Mouse (Mus musculus) kidney, embryonic 16.5 days (tissue): ENCODE data around the gene Gfod2. TPM values are rescaled to one million over a fixed set of nuclear protein-coding genes. Genes with fewer than 3 reads are reported as not detected.

Experiments
- ATAC-seq: fragments of 200-750 bp; cut with Nextera tagmentation; 2 replicates; pipeline ENCODE4 v1.8.0; 2017; ENCODE audit warnings: moderate TSS enrichment; ENCODE audit not compliant: low FRiP score, low TSS enrichment
- H3K27ac ChIP-seq: fragments of 300-500 bp; sonication (generic); 2 replicates; pipeline ENCODE4 v1.5.1; 2014; ENCODE audit warnings: low read length
- H3K27me3 ChIP-seq: fragments of 300-500 bp; sonication (generic); 2 replicates; pipeline ENCODE4 v1.6.1; 2014; ENCODE audit warnings: low read length, control low read depth, mixed read lengths; ENCODE audit not compliant: insufficient read depth
- H3K36me3 ChIP-seq: fragments of 300-500 bp; sonication (generic); 2 replicates; pipeline ENCODE4 v1.6.1; 2014; ENCODE audit warnings: low read length, control low read depth, mixed read lengths; ENCODE audit not compliant: insufficient read depth
- H3K4me1 ChIP-seq: fragments of 300-500 bp; sonication (generic); 2 replicates; pipeline ENCODE4 v1.6.1; 2014; ENCODE audit warnings: low read length, control low read depth, mixed read lengths; ENCODE audit not compliant: insufficient read depth
- H3K4me2 ChIP-seq: fragments of 300-500 bp; sonication (generic); replicated peaks from 2 replicates; pipeline ENCODE4 v1.6.1; 2014; ENCODE audit warnings: low read depth, low read length
- H3K4me3 ChIP-seq: fragments of 300-500 bp; sonication (generic); 2 replicates; pipeline ENCODE4 v1.5.1; 2014; ENCODE audit warnings: mild to moderate bottlenecking, low read length
- H3K9ac ChIP-seq: fragments of 300-500 bp; sonication (generic); replicated peaks from 2 replicates; pipeline ENCODE4 v1.6.1; 2014; ENCODE audit warnings: low read length
- H3K9me3 ChIP-seq: fragments of 300-500 bp; sonication (generic); 2 replicates; pipeline ENCODE4 v1.6.1; 2016; ENCODE audit warnings: low read length, control low read depth
- WGBS: fragments of 180-500 bp; shearing (Covaris S2); extraction: QIAGEN DNeasy Blood & Tissue Kit; methylation state at CpG from one replicate; pipeline ENCODE4 v1.1.7; 2014; 5-methylcytosine and 5-hydroxymethylcytosine counted together
- polyA plus RNA-seq: library from polyadenylated mRNA; unstranded; fragments of >200 nt; fragmentation: Nextera tagmentation; extraction: Ambion mirVana; gene quantifications from 2 replicates; pipeline ENCODE4 v1.2.1, GENCODE M21; 2015

The Gfod2 gene
- polyA plus RNA-seq, 1 experiment from 2014 or later: 24.9 TPM

- Histone ChIP-seq H3K4me2 (no peak overlapping the region), H3K4me1 (no peaks in the 10 kb centered on the region), H3K27me3 (no peaks in the 10 kb centered on the region), H3K36me3 (peaks cover 20% of the 10 kb centered on the region), H3K27ac (no peak overlapping the region), H3K4me3 (no peak overlapping the region), H3K9ac (no peak overlapping the region), H3K9me3 (no peaks in the 10 kb centered on the region)
- ATAC-seq: no peak
- WGBS: 80% methylated on average over 5 of the region's 5 CpGs
Observed at GRCm38 (mm10) chr8:105725726-105726125, 32.7 kb downstream of the Gfod2 start.

GRCm38 (mm10) chr8:105722861-105723260 lies 35.6 kb downstream of the Gfod2 start:
- Histone ChIP-seq H3K27ac (no peak overlapping the region), H3K27me3 (no peaks in the 10 kb centered on the region), H3K4me2 (no peak overlapping the region), H3K36me3 (peaks cover 16% of the 10 kb centered on the region), H3K9me3 (no peaks in the 10 kb centered on the region), H3K4me3 (no peak overlapping the region), H3K9ac (no peak overlapping the region), H3K4me1 (no peaks in the 10 kb centered on the region)
- no peak for ATAC-seq
- WGBS: 94% methylated on average over 9 of the region's 9 CpGs

GRCm38 (mm10) chr8:105719637-105720036 lies 38.8 kb downstream of the Gfod2 start:
- Histone ChIP-seq H3K36me3 (peaks cover 12% of the 10 kb centered on the region; the same call in 1 of the 2 replicates), H3K9me3 (no peaks in the 10 kb centered on the region), H3K27ac (no peak overlapping the region), H3K4me3 (no peak overlapping the region), H3K4me1 (no peaks in the 10 kb centered on the region), H3K4me2 (no peak overlapping the region), H3K27me3 (no peaks in the 10 kb centered on the region), H3K9ac (no peak overlapping the region)
- 85% methylated on average over 4 of the region's 4 CpGs for WGBS
- ATAC-seq: no peak

- Histone ChIP-seq H3K4me2 (no peak overlapping the region), H3K9ac (no peak overlapping the region), H3K4me3 (no peak overlapping the region), H3K9me3 (no peaks in the 10 kb centered on the region), H3K4me1 (no peaks in the 10 kb centered on the region), H3K27ac (no peak overlapping the region), H3K36me3 (peaks cover 8% of the 10 kb centered on the region; the same call in 1 of the 2 replicates), H3K27me3 (no peaks in the 10 kb centered on the region)
- ATAC-seq: no peak
- 95% methylated on average over 15 of the region's 15 CpGs for WGBS
Observed at GRCm38 (mm10) chr8:105716302-105716945, 42.0 kb downstream of the Gfod2 start.

- no peak for ATAC-seq
- no peaks in the 10 kb centered on the region for H3K9me3 ChIP-seq
- H3K9ac ChIP-seq: no peak overlapping the region
- no peaks in the 10 kb centered on the region for H3K4me1 ChIP-seq
- H3K27me3 ChIP-seq: no peaks in the 10 kb centered on the region
- H3K27ac ChIP-seq: peak overlapping the region; percentile 57; the same call in 1 of the 2 replicates
- H3K36me3 ChIP-seq: peaks cover 8% of the 10 kb centered on the region; the same call in 1 of the 2 replicates
- WGBS: 65% methylated on average over 6 of the region's 6 CpGs
- H3K4me2 ChIP-seq: no peak overlapping the region
- no peak overlapping the region for H3K4me3 ChIP-seq
Observed at GRCm38 (mm10) chr8:105715042-105715441, 43.4 kb downstream of the Gfod2 start.

GRCm38 (mm10) chr8:105714139-105714538 lies 44.3 kb downstream of the Gfod2 start:
- Histone ChIP-seq H3K4me1 (no peaks in the 10 kb centered on the region), H3K4me3 (no peak overlapping the region), H3K9ac (no peak overlapping the region), H3K36me3 (peaks cover 8% of the 10 kb centered on the region; the same call in 1 of the 2 replicates), H3K4me2 (no peak overlapping the region), H3K9me3 (no peaks in the 10 kb centered on the region), H3K27me3 (no peaks in the 10 kb centered on the region), H3K27ac (peak overlapping the region; percentile 57; the same call in 1 of the 2 replicates)
- WGBS: 8% methylated on average over 3 of the region's 3 CpGs
- peak; percentile 56 for ATAC-seq

- no peak overlapping the region for H3K4me2 ChIP-seq
- no peaks in the 10 kb centered on the region for H3K9me3 ChIP-seq
- no peak overlapping the region for H3K9ac ChIP-seq
- peaks cover 2% of the 10 kb centered on the region for H3K4me1 ChIP-seq
- peaks cover 7% of the 10 kb centered on the region; the same call in 1 of the 2 replicates for H3K36me3 ChIP-seq
- H3K27ac ChIP-seq: no peak overlapping the region
- no peaks in the 10 kb centered on the region for H3K27me3 ChIP-seq
- no peak for ATAC-seq
- WGBS: 72% methylated on average over 3 of the region's 3 CpGs
- H3K4me3 ChIP-seq: no peak overlapping the region
Observed at GRCm38 (mm10) chr8:105712286-105712685, 46.2 kb downstream of the Gfod2 start.

- H3K9ac ChIP-seq: no peak overlapping the region
- H3K4me2 ChIP-seq: no peak overlapping the region
- H3K27ac ChIP-seq: no peak overlapping the region
- H3K9me3 ChIP-seq: no peaks in the 10 kb centered on the region
- peaks cover 14% of the 10 kb centered on the region for H3K4me1 ChIP-seq
- H3K27me3 ChIP-seq: no peaks in the 10 kb centered on the region
- 77% methylated on average over 14 of the region's 14 CpGs for WGBS
- ATAC-seq: no peak
- peaks cover 2% of the 10 kb centered on the region; the same call in 1 of the 2 replicates for H3K36me3 ChIP-seq
- no peak overlapping the region for H3K4me3 ChIP-seq
Observed at GRCm38 (mm10) chr8:105709317-105709716, 49.1 kb downstream of the Gfod2 start.

- no peak overlapping the region for H3K4me2 ChIP-seq
- H3K36me3 ChIP-seq: peaks cover 8% of the 10 kb centered on the region
- H3K4me1 ChIP-seq: peaks cover 14% of the 10 kb centered on the region
- ATAC-seq: no peak
- no peak overlapping the region for H3K4me3 ChIP-seq
- no peaks in the 10 kb centered on the region for H3K27me3 ChIP-seq
- no peaks in the 10 kb centered on the region for H3K9me3 ChIP-seq
- no peak overlapping the region for H3K27ac ChIP-seq
- 95% methylated on average over 8 of the region's 8 CpGs for WGBS
- no peak overlapping the region for H3K9ac ChIP-seq
Observed at GRCm38 (mm10) chr8:105708675-105709074, 49.8 kb downstream of the Gfod2 start.
